Mouse (Mus musculus): ENCODE measurements around the gene Rnd1.

Gene Rnd1

GRCm38 (mm10) chr15:98677977-98678376, 716 bp upstream of the Rnd1 start:
- DNase-seq (ENCODE audit: low read depth, low spot score) = no peak

GRCm38 (mm10) chr15:98676471-98676870, 790 bp downstream of the Rnd1 start:
- no peak for DNase-seq (ENCODE audit: low read depth, low spot score)

- DNase-seq (ENCODE audit: low read depth, low spot score) = no peak
These were observed 1.5 kb downstream of the Rnd1 start for GRCm38 (mm10) chr15:98675634-98676250.

GRCm38 (mm10) chr15:98674994-98675545, 2.2 kb downstream of the Rnd1 start:
- DNase-seq (ENCODE audit: low read depth, low spot score) = no peak

- DNase-seq (ENCODE audit: low read depth, low spot score) = no peak
These were observed 2.8 kb downstream of the Rnd1 start for GRCm38 (mm10) chr15:98674284-98674993.

DNA sequence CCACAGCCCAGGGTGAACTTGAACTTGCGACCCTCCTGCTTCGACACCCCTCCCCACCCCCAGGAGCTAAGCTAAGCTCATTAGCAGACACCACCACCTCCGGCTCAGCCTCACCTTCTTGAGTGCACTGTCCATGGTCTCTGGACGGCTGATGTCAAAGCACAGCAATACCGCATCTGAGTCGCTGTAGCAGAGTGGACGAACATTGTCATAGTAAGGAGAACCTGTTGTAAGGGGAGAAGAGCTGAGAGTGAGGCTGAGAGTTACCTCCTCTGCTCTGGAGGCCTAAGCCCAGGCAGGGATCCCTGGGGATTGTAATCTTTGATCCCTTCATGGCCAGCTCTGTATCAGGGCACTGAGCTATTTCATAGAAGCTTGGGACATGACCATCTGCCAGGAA, 3.5 kb downstream of the Rnd1 start:
- DNase-seq (ENCODE audit: low read depth, low spot score) = no peak

DNA sequence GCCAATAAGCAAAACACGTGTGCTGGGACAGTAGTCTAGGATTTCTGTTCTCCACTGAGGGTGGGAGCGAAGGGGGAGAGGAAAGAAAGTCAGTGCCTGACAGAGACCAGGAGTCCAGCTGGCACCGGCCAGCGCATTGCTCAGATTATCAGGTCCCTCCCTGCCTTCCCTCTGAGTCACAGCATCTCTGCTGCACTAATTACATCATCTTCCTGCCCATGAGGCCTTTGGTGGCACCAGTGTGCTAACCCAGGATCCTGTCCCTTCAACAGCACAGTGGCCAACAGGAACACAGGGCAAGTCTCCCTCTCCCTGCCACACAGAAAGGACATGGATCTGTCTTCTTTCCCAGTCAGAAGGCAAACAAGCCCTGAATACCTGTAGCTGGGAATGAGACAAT, 4.7 kb downstream of the Rnd1 start:
- DNase-seq (ENCODE audit: low read depth, low spot score) = no peak

- DNase-seq (ENCODE audit: low read depth, low spot score) = no peak
These were observed 13.0 kb downstream of the Rnd1 start for GRCm38 (mm10) chr15:98664042-98664907.

- peak; percentile 91 for DNase-seq (ENCODE audit: low read depth, low spot score)
These were observed 14.4 kb downstream of the Rnd1 start, which contains the start of gene Ddx23 for GRCm38 (mm10) chr15:98662567-98663545. Ddx23 (minus strand) TSS chr15:98662894.

DNA sequence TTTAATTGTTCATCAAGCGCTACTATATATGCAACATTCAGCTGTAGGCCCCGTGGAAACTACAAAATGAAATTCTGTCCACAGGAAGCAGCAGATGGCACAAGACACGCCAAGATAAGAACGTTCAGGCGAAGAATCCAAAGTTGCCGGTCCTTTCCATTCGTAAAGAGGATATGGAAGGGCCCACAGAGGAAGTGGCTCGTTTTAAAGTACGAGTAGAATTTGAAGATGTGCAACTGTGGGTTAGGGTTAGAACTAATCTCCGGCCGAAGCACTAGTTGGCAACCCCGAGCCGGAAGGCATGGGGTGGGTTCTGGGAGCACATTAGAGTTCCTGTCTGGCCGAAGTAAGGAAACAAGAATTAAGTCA, 15.1 kb downstream of the Rnd1 start:
- no peak for DNase-seq (ENCODE audit: low read depth, low spot score)

DNA sequence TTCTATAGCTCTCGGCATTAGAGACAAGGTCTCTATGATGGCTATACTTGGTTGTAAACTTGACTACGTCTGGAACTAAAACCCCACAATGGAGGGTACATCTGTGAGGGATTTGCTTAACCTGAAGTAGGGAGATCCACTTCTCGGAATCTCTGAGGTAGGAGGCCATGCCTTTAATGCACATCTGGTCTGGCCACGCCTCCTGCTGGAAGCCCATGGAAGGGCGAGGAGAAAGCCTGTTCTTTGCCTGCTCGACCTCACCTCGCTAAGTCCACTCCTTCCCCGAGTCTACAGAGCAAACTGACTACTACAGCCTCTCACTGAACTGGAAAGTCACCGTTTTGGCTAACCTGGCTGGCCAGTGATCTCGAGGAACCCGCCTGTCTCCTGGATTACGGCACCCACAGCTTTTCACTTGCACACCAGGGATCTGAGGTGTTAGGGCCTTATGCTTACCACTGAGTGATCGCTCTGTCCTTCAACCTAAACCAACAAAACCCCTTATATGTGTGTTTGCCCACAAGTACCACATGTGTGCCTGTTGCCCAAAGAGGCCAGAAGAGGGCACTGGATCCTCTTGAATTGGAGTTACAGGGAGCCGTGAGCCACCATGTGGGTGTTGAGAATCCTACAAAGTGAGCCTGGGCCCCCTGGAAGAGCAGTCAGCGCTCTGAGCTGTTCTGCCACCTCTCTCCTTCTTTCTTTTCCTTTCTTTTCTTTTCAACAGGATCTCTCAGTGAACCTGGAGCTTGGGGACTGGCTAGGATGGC, 20.1 kb downstream of the Rnd1 start:
- DNase-seq (ENCODE audit: low read depth, low spot score) = no peak

- no peak for DNase-seq (ENCODE audit: low read depth, low spot score)
These were observed 25.1 kb downstream of the Rnd1 start for GRCm38 (mm10) chr15:98652174-98652573.

GRCm38 (mm10) chr15:98651431-98651830, 25.8 kb downstream of the Rnd1 start:
- no peak for DNase-seq (ENCODE audit: low read depth, low spot score)

DNA sequence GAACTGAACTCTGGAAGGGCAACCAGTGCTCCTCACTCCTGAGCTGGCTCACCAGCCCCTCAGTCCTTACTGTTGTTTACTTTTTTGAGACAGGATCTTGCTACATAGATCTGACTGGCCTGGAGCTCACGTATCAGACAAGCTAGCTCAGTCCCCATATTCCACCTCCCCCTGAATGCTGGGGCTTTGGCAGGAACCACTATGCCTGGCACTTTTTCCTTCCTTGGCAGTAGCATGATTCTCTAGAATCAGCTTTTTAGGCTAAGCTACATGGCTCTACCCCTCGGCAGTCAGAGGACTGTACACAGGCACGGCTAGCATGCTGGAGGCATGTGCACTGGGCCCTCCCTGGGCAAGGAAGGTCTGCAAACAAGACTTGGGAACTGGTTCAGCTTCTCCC, 29.2 kb downstream of the Rnd1 start:
- no peak for DNase-seq (ENCODE audit: low read depth, low spot score)

GRCm38 (mm10) chr15:98647308-98647707, 30.0 kb downstream of the Rnd1 start:
- DNase-seq (ENCODE audit: low read depth, low spot score) = no peak

DNA sequence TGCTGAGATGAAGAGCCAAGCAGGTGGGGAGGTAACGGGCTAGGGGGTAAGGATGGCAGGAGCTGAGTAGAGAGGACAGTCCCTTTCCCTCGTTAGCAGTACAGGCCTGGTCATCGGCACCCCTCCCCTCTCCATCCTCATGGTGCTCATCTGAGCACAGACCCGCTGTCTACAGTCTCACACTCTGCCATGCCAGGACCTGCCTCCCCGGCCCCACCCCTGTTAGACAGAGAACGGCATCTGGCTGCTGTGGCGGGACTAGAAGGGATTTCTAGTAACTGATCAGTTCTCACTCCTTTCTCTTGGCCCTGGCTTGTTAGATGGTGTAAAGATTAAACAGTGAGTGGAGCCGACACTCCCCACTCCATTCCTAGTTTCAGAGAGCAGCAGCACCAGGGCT, 30.5 kb downstream of the Rnd1 start:
- DNase-seq (ENCODE audit: low read depth, low spot score) = no peak

- no peak for DNase-seq (ENCODE audit: low read depth, low spot score)
These were observed 31.9 kb downstream of the Rnd1 start for GRCm38 (mm10) chr15:98645057-98646026.

DNA sequence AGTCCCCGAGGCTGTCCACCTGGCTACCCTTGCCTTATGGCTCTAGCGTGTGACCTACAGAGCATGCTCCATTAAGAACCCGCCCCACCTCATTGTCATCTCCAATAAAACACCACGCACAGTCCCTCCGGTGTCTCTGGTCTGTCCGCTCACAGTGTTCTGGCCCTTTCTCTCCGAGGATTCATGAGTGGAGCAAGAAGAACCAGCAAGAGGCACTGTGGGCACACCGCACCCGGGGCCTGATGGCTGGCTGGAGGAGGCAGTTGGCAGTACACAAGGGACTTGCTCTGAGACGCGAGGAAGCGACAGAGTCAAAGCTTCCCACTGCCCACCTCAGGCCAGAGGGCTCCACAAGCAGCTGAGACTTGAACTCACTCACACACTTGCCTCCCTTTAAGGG, 32.9 kb downstream of the Rnd1 start:
- DNase-seq (ENCODE audit: low read depth, low spot score) = no peak

DNA sequence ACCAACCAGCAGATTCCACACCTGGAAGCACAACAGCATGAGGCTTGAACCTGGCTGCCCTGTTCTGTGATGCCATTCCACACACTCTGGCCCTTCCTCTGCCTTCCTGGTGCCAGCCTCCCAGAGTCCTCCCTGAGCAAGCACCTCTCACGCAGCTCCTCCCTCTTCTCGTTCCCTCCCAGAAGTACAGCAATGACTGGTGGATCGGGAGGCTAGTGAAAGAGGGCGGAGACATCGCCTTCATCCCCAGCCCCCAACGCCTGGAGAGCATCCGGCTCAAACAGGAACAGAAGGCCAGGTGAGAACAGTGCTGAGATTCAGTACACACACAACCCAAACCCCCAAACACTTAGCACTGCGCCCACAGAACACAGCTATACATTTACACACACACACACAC, 37.1 kb downstream of the Rnd1 start:
- DNase-seq (ENCODE audit: low read depth, low spot score) = no peak

All from skeletal muscle tissue, adult 2 months (tissue).